Mouse (Mus musculus): Measurements from ENCODE around the gene Pdcd1lg2.
"Not testable (repeated sequence)": the region's sequence is repeated elsewhere in the genome, so short reads cannot be mapped to it uniquely, and the experiment has no call there.

Gene Pdcd1lg2

DNA sequence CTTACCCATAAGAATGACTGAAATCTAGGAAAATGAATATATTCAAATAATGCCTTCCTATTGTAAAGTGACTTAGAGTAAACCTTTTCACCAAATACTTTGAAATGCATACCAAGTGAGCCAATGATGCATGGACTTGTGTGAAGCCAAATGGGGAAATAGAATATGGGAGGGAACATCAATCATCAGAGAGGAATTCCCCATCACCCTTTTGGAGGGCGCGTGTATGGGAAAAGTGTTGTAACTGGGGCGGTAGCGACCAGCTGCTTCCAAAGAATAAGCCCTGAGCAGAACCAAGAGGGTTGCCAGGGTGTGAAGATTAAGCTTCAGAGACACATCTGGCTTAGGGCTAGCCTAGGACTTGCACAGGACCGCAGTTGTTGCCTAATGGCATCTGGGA is 27.4 kb upstream of the Pdcd1lg2 start:
- DNase-seq (ENCODE audit: low read depth, low spot score) = no peak

DNA sequence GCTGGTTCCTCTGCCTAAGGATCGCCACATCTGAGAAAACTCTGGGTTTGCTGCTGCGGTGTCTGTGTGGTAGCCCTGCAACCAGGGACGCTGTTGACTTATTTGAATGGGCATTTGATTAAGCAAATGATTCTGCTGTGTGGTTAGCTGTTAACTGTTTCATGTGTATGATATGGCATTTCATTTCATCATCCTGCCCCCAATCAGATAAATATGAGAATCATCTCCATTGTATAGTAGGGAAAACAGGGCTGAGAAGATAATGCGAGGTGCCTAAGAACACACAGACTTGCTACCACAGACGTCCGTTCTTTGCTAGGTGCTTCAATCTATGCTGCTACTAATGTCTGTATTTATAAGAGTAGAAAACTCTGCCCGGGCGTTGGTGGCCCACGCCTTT is 26.3 kb upstream of the Pdcd1lg2 start:
- no peak for DNase-seq (ENCODE audit: low read depth, low spot score)

DNA sequence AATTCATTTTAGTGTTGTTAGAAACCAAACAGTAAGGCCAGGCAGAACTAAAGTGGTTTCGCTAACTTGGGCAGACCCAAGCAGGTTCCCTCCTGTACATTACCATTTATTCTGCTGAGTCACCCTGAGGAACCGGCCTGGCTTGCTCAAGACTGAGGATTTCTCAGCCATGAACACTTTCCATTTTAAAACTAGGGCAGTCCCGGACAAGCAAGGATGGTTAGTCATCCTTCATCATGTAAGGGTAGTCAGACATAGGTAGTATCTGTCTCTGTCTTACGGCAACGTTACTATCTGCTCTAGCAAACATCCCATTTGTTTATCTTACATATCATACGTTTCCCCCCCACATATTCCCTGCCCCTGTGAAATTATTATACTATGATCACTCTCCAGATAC is 25.7 kb upstream of the Pdcd1lg2 start:
- DNase-seq (ENCODE audit: low read depth, low spot score) = no peak

DNA sequence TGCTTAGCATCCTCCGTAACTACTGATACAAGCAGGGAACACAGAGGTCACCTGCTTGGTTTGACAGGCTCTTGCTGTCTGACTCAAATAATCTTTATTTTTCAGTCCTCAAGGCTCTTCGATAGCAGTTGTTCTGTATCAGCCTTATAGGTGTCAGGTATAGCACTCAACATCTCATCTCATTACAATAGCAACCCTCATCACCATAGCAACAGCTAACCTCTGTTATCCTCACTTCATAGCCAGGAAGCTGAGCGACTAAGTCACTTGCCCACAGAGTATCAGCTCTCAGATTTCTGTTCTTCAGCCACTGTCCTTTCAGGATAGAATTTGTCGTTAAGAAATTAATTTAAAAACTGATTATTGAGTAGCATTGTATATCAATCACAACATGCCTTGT is 24.9 kb upstream of the Pdcd1lg2 start:
- no peak for DNase-seq (ENCODE audit: low read depth, low spot score)

DNA sequence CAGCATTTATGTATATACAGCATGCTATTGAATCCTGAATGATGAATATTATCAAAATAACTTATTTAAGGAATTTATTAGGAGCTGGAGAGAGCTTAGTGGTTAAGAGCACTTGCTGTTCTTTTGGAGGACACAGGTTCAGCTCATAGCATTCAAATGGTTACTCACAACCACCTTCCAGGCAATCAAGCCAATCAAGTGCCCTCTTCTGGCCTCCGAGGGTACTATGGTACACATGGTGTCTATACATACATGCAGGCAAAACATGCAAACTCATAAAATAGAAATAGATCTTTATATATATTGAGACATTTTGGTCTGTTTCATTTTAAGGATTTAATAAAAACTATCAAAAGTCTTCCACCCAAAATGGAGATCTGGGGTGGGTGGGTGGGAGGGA is 21.9 kb upstream of the Pdcd1lg2 start:
- DNase-seq (ENCODE audit: low read depth, low spot score) = no peak

DNA sequence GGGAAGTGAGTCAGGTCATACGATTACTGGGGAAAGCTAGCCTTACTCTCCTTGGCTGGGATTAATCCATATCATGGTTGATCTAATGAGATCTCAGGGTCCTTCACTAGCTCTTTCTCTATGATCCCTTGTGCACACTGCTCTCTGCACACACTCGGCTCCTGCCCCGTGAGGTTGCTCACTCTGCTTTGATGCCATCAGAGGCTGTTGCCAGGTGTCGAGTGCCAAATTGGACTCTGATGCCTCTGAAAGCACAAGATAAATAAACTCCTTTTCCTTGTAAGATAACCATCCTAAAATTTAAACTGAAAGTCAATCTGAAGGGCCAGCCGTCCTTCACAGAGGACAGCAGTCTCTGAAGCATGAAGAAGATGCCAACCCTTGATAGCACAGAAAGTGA is 20.2 kb upstream of the Pdcd1lg2 start:
- DNase-seq (ENCODE audit: low read depth, low spot score) = no peak

DNA sequence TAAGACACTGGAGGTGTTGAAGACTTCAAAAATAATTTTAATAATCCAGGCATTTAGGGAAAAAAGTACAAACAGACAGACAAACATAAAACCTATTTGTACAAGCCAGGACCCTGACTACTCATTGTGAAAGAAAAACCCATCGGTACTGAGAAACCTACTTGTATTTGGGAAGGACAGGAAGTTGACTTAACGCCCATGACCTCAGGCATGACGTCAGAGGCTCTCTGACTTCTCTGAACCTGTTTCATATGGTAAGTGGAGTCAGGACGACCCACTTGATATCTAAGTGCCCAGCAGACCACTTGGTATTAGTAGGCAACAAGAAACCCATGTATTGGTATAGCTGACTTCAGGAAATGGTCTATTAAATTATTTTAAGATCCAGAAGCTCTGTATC is 19.4 kb upstream of the Pdcd1lg2 start:
- no peak for DNase-seq (ENCODE audit: low read depth, low spot score)

DNA sequence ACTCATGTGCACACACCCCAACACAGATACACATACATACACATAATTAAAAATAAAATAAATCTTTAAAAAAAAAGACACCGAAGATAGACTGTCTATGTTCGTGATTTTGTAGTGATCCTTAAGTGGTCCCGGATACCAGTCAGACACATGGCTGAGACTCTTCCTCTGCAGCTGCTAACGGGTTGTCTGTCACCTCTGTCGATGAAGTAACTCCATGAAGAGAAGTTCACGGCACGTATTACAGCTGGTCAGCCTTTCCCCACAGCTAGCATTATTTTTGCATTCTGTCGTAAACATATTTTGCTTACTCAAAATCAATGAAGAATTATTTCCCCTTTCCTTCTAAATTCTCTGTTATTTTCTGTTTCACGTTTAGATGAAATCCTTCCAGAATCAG is 17.4 kb upstream of the Pdcd1lg2 start:
- DNase-seq (ENCODE audit: low read depth, low spot score) = no peak

DNA sequence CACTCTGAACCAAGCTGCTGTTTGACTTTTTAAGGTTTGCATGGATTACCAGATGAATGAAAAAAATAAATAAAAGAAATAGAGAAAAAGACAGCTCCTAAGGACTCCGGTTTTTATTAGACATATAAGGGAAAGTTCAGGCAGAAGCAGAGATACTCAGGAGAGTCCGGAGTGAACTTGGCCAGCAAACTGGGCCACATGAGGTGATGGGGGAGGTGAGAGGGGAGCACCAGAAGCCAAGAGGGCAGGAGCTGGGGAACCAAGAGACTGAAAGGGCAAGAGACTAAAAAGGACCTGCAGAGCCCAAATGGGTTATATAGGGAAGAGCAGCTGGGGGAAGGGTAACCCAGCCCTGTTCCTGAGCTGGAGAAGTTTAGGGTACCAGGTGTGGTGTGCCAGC is 16.0 kb upstream of the Pdcd1lg2 start:
- DNase-seq (ENCODE audit: low read depth, low spot score) = no peak

DNA sequence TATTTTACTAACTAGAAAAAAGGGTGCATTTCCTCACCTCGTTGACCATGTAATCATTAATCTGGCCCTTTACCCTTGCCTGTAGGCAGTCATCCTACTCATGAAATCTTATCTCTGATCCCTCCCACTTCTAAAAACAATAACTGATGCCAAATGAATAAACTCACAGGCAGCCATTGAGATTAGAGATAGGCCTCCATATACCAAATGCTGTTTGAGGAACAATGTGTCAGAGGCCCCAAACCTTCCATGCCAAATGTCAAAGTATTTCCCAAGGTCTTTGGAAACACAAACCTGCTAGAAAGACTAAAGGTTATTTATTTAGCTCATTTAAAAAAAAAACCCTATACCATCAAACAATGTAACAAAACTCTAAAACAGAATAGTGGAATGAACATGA is 14.4 kb upstream of the Pdcd1lg2 start:
- DNase-seq (ENCODE audit: low read depth, low spot score) = no peak

DNA sequence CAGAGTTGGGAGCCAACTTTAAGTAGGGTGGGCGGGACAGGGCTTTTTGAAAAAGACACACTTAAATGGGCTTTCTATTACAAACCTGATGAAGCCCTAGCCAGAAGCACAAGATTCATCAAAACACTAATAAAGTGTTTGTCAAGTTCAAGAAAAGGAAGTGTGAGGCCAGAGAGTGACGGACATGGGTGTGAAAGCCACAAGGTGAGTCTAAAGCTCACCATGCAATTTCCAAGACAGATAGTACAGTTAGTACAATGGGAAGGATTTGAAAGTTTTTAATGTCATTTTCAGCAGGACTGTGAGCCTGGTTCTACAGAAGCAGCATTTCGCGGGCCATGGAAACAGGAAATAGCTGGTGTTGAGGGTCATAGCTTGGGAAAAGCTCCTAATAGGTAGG is 10.9 kb upstream of the Pdcd1lg2 start:
- DNase-seq (ENCODE audit: low read depth, low spot score) = no peak

DNA sequence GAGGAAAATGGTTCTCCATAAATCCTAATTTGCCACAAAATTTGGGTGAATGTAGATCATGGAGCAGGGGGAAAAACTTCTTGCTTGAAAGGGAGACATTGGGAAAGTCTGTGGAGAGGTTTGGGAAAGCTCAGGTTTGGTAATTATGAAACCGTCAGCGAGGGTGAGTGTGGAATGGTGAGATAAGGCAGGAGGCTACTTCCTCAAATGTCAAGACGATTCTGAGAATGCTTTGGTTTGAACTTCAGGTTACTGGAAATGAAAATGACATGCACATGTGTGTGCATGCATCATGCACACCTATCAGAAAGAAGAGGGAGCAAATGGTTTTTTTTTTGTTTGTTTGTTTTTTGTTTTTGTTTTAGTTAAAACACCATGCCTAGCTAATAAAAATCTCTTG is 10.3 kb upstream of the Pdcd1lg2 start:
- no peak for DNase-seq (ENCODE audit: low read depth, low spot score)

DNA sequence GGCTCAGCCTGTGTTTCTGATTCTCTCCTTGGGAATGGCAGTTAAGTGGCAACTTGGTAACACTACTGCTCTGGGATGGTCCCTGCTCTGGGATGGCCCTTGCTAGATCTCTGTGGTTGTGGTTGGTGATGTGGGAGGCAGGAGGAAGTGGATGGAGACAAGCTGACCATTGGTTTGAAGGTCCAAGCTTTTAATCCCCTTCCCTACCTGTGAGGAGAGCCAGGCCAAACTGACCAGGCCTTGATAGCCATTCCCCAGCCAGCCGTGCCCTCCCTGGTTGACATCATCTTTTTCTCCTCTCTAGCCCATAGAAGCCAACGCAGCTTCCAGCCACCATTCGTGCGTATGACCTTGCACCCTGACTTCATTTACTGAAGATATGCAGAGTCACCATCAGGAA is 8.1 kb upstream of the Pdcd1lg2 start:
- no peak for DNase-seq (ENCODE audit: low read depth, low spot score)

DNA sequence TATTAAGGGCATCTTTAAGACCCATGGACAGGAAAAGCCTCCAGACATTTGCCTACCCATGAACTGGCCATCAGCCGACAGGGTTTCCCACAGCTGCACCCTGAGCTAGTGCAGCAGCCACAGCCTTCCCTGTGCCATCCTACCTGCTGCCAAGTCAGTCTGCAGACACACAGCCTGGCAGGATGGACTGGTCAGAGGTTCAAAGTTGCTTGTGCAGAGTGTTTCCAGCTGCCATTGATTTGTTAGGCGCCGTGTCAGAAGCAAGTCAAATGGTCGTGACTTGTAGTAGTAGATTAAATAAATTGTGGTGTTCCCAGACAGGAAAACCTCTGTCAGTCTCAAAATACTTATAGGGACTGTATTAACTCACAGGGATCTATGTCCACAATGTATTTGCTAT is 7.5 kb upstream of the Pdcd1lg2 start:
- DNase-seq (ENCODE audit: low read depth, low spot score) = no peak

DNA sequence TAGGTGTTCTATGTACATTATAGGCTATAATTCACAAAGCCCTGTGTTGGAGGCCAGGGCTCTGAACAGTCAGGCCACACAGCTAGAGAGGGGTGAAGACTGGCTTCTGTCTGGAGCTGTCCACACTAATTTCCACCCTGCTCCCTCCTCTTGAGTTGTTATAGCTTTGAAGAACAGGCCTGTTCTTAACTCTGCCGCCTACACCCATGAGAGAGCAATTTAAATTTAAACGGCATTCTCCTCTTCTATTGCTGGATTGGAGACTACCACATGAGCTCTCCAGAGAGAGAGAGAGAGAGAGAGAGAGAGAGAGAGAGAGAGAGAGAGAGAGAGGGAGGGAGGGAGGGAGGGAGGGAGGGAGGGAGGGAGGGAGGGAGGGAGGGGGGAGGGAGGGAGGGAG is 5.3 kb upstream of the Pdcd1lg2 start:
- no peak for DNase-seq (ENCODE audit: low read depth, low spot score)

DNA sequence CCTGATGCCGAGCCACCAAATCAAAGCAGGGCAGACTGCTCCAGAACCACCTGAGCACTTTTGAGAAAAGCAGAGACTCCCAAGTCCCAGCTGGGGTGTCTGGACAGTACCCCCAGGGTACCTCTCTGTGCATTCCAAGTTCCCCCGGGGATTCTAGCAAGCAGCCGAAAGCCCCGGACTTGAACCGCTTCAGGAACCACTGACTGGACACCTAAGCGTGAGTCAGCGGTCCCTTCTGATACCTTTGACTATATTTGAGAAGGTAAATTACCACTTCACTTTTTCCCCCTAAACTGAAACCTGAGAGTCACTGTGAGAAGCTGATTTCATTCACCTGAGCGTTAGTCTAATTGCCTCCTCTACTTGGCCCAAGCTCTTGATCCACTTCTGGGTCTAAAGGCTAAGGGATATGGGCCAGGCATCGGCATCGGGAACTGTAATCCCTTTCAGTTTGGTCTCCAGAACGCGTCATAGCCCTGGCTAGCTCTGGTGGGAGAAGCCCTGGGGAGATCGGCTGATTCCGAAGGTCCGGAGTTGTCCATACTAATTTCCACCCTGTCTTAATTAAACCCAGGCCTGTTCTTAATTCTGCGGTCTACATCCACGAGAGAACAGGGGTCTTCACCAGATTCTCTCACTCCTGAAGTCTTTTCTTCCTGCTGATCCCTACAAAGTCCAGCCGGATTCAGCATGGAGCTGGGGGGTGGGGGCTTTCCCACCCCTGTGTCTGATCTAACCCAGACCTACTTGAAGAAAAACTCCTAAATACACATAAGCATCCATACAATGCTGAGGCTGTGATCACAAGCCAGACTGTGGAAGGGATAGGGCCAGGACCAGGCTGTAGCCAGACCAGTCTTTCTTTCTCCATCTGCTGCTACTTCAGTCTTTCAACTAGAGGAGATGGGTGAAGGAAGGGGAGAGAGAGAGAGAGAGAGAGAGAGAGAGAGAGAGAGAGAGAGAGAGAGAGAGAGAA is 4.4 kb upstream of the Pdcd1lg2 start:
- DNase-seq (ENCODE audit: low read depth, low spot score) = no peak

DNA sequence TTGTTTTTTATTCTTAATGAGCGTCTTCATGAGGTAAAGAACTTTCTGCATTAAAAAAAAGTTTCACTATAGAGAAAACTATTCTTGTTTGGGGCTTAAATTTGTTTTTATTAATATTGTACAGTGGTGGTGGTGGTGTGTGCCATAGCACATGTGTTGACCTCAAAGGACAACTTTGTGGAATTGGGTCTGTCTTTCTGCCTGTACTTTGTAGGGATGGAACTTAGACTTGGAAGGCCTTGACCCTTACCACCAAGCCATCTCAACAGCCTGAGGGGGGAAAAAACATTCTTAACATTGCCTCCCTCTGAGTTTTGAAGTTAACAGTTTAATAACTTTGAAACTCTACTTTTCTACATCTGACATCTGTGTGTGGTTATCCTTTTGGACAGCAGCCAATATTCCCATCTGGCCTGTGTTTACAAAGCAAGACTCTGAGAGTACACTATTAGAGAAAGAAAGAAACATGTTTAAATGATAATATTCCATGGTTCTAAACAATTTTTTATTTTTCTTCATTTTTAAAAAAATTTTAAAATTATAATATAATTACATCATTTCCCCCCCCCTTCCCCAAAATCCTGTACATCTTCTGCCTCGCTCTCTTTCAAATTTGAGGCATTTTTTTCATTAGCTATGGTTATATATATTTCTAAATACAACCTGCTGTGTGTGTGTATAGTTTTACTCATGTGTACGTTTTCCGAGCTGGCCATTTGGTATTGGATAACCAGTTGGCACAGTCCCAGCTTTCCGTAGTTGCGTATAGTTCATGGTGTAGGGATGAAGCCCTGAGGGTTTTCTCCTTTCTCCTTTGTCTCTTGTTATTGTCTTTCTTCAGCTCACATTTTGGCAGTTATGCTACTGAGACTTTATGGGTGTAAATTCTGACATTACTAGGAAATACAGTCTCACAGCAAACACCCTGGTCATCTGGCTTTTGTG is 2.0 kb downstream of the Pdcd1lg2 start:
- peak; percentile 5 for DNase-seq (ENCODE audit: low read depth, low spot score)

DNA sequence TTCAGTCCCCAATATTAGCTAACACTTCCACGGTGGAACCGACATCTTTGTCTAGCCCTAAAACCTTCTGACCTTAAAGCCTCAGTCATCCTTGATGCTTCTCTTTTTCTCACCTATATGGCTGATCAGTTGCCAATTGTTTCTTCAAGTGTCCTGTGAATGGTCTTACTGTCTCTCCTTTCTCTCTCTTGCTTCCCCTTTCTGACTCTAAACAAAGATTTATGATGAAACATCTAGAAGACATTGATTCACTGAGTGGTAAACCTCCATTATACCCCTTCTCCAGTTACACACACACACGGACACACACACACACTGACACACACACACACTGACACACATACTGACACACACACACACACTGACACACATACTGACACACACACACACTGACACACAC is 3.8 kb downstream of the Pdcd1lg2 start:
- DNase-seq (ENCODE audit: low read depth, low spot score) = no peak

DNA sequence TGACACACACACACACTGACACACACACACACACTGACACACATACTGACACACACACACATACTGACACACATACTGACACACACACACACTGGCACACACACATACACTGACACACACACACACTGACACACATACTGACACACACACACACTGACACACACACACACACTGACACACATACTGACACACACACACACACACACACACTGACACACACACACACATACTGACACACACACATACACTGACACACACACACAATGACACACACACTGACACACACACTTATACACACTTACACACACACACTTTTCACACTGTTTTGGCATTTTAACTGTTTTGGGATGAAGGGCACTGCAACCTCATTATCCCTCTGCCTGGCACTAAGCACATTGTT is 4.2 kb downstream of the Pdcd1lg2 start:
- not testable (repeated sequence) for DNase-seq (ENCODE audit: low read depth, low spot score)

DNA sequence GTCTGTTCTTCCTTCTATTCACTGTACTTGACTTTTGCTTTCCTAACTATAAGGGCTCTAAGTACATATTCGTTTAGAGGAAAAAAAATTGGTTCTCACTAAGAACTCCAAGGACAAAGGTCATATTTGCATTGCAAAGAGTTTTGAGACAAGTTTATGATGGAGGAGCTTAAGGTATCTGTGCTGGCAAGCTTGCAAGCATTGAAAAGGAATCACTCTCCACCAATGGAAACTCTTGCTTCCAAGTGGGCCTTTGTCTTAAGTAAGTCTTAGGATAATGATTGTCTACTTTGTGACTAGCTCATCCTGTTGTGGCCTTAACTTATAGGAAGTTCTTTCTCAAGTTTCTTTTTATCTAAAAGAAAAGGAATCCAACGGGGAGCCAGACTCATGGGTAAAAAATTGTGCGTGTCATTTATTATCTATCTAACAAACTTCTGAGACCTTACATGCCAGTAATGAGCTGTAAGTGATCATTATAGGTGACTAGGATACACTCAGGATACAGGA is 5.7 kb downstream of the Pdcd1lg2 start:
- no peak for DNase-seq (ENCODE audit: low read depth, low spot score)

DNA sequence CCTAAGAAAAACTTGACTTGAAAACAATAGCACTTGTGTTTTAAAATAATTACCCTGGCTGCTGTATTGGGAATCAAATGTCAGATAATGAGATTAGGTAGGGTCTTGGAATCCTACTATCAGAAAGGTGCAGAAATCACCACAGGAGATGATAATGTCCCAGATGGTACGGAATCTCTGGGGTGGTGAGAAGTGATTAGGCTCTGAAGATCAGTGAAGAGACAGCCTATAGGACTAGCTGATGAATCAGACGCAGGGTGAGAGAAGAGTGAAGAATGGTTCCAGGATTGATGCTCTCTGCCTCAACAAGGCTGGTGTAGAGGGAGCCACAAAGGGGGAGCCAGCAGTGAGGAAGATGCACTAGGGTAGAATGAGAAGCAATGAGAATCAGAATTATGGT is 6.5 kb downstream of the Pdcd1lg2 start:
- DNase-seq (ENCODE audit: low read depth, low spot score) = no peak

DNA sequence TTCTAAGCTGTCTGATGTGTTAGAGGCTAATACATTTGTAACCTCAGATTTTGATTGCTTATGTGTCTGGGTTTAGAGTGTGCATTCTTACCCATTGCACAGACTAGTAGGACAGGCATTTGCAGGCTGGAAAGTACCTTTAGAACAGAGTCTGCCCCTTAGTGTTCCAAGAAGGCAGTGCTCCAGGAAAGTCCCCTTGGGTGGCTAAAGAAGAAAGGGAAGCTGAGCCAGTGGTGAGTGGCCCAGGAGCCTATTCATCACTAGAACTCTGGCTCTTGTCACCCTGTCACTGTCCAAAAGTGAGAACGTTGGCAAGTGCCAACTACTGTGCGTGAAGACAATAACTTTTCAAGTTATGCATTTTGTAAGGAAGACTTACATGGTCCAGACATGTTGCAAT is 7.2 kb downstream of the Pdcd1lg2 start:
- no peak for DNase-seq (ENCODE audit: low read depth, low spot score)

Data from retina, postnatal 7 days (tissue).